Mouse (Mus musculus): ENCODE results near the gene Gm20509. TPM values are rescaled to one million over a fixed set of nuclear protein-coding genes. Genes with fewer than 3 reads are reported as not detected.
A peak's percentile ranks its signal among the peaks of the same experiment; 100 is the strongest.

The Gm20509 gene
- polyA plus RNA-seq, 1 experiment: not detected

- Histone ChIP-seq H3K4me3 (ENCODE audit: low read depth, low read length) (no peak overlapping the region), H3K27ac (ENCODE audit: insufficient read depth, low read length) (no peak overlapping the region), H3K9ac (ENCODE audit: low read depth, poor library complexity, severe bottlenecking) (no peak overlapping the region), H3K36me3 (ENCODE audit: control insufficient read depth, insufficient read depth, low read length, poor library complexity, severe bottlenecking) (no peaks in the 10 kb centered on the region), H3K27me3 (ENCODE audit: control insufficient read depth, insufficient read depth, low read length, poor library complexity, severe bottlenecking) (no peaks in the 10 kb centered on the region), H3K4me1 (ENCODE audit: control insufficient read depth, insufficient read depth, low read length) (peaks cover 4% of the 10 kb centered on the region), H3K9me3 (replicated peaks; ENCODE audit: control insufficient read depth, insufficient read depth, low read length, poor library complexity, severe bottlenecking) (no peaks in the 10 kb centered on the region)
- TF ChIP-seq POLR2A (IDR thresholded peaks at IDR 0.05; ENCODE audit: insufficient read depth, low read length): no peak
- TF ChIP-seq CTCF (IDR thresholded peaks at IDR 0.05; ENCODE audit: low read depth, low read length): no peak
- no peak for TF ChIP-seq EP300 (IDR thresholded peaks at IDR 0.05; ENCODE audit: insufficient read depth, low read depth, low read length)
Measured at GRCm38 (mm10) chr9:73082291-73083000, 19.8 kb upstream of the Gm20509 start.

DNA sequence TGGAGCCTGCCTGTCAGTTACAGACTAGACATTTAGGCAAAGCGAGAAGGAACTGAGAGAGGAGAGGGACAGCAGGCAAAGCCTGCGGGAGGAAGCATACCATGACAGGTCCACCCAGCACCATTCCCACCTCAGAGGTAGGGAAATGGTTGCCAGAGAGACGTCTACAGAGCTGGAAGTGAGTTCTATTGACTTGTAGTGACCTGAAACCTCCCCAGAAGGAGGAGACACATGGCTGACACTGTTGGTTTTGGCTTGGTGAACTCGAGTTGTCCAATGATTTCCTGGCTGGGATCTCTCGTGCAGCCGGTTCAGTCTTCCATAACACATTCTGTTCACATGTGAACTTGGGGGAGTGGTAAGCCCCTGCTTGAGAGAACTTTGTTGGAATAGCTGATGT is 18.3 kb upstream of the Gm20509 start:
- no peak overlapping the region for H3K4me3 ChIP-seq (ENCODE audit: low read depth, low read length)
- H3K9ac ChIP-seq (ENCODE audit: low read depth, poor library complexity, severe bottlenecking): no peak overlapping the region
- no peaks in the 10 kb centered on the region for H3K9me3 ChIP-seq (replicated peaks; ENCODE audit: control insufficient read depth, insufficient read depth, low read length, poor library complexity, severe bottlenecking)
- no peaks in the 10 kb centered on the region for H3K36me3 ChIP-seq (ENCODE audit: control insufficient read depth, insufficient read depth, low read length, poor library complexity, severe bottlenecking)
- no peak overlapping the region for H3K27ac ChIP-seq (ENCODE audit: insufficient read depth, low read length)
- TF ChIP-seq EP300 (IDR thresholded peaks at IDR 0.05; ENCODE audit: insufficient read depth, low read depth, low read length): no peak
- no peak for TF ChIP-seq CTCF (IDR thresholded peaks at IDR 0.05; ENCODE audit: low read depth, low read length)
- no peak for TF ChIP-seq POLR2A (IDR thresholded peaks at IDR 0.05; ENCODE audit: insufficient read depth, low read length)
- no peaks in the 10 kb centered on the region for H3K27me3 ChIP-seq (ENCODE audit: control insufficient read depth, insufficient read depth, low read length, poor library complexity, severe bottlenecking)
- peaks cover 4% of the 10 kb centered on the region for H3K4me1 ChIP-seq (ENCODE audit: control insufficient read depth, insufficient read depth, low read length)

DNA sequence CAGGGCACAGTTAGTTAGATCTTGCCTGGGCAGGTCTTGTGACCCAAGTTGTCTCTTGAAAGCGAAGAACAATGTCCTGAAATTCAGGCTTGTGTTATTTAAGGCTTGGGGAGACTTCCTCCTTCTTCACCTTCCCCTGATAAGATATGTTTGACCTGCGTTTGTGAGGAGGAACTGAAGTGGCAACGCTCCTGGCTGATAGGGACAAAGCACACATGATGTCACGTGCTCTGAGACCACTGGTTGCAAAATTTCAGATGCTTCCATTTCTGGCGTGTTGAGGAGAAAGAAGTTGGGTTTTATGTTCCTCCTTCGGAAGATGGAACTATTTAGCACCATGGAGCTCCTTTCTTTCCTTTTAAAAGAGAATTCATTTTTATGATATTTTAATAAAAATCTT is 16.4 kb upstream of the Gm20509 start:
- Histone ChIP-seq H3K27me3 (ENCODE audit: control insufficient read depth, insufficient read depth, low read length, poor library complexity, severe bottlenecking) (no peaks in the 10 kb centered on the region), H3K27ac (ENCODE audit: insufficient read depth, low read length) (no peak overlapping the region), H3K9me3 (replicated peaks; ENCODE audit: control insufficient read depth, insufficient read depth, low read length, poor library complexity, severe bottlenecking) (no peaks in the 10 kb centered on the region), H3K4me3 (ENCODE audit: low read depth, low read length) (no peak overlapping the region), H3K36me3 (ENCODE audit: control insufficient read depth, insufficient read depth, low read length, poor library complexity, severe bottlenecking) (no peaks in the 10 kb centered on the region), H3K9ac (ENCODE audit: low read depth, poor library complexity, severe bottlenecking) (no peak overlapping the region), H3K4me1 (ENCODE audit: control insufficient read depth, insufficient read depth, low read length) (peaks cover 4% of the 10 kb centered on the region)
- TF ChIP-seq POLR2A (IDR thresholded peaks at IDR 0.05; ENCODE audit: insufficient read depth, low read length) (no peak), EP300 (IDR thresholded peaks at IDR 0.05; ENCODE audit: insufficient read depth, low read depth, low read length) (no peak), CTCF (IDR thresholded peaks at IDR 0.05; ENCODE audit: low read depth, low read length) (no peak)

GRCm38 (mm10) chr9:73087121-73087520 is 15.1 kb upstream of the Gm20509 start:
- Histone ChIP-seq H3K27me3 (ENCODE audit: control insufficient read depth, insufficient read depth, low read length, poor library complexity, severe bottlenecking) (no peaks in the 10 kb centered on the region), H3K36me3 (ENCODE audit: control insufficient read depth, insufficient read depth, low read length, poor library complexity, severe bottlenecking) (no peaks in the 10 kb centered on the region), H3K9ac (ENCODE audit: low read depth, poor library complexity, severe bottlenecking) (no peak overlapping the region), H3K9me3 (replicated peaks; ENCODE audit: control insufficient read depth, insufficient read depth, low read length, poor library complexity, severe bottlenecking) (no peaks in the 10 kb centered on the region), H3K4me3 (ENCODE audit: low read depth, low read length) (no peak overlapping the region), H3K4me1 (ENCODE audit: control insufficient read depth, insufficient read depth, low read length) (peaks cover 4% of the 10 kb centered on the region), H3K27ac (ENCODE audit: insufficient read depth, low read length) (no peak overlapping the region)
- TF ChIP-seq EP300 (IDR thresholded peaks at IDR 0.05; ENCODE audit: insufficient read depth, low read depth, low read length) (no peak), POLR2A (IDR thresholded peaks at IDR 0.05; ENCODE audit: insufficient read depth, low read length) (no peak), CTCF (IDR thresholded peaks at IDR 0.05; ENCODE audit: low read depth, low read length) (no peak)

DNA sequence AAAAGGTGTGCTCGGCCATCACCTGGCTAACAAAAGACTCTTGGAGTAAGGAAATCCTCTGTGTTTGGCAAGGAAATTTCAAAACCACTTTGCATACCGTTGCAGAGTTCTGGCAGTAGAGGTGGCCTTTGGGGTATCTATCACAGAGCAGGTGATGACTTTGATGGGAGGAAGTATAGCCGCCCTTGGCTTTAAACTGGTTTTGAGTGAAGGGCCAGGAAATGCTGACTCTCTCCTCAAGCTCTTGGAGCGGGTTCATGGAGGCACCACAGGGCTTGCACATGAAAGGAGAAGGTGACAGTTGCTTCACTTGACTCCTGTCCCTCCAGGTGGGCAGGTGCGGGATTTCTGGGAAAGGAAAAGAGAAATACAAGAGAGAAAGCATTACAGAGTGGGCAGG is 14.7 kb upstream of the Gm20509 start:
- H3K9me3 ChIP-seq (replicated peaks; ENCODE audit: control insufficient read depth, insufficient read depth, low read length, poor library complexity, severe bottlenecking): no peaks in the 10 kb centered on the region
- TF ChIP-seq POLR2A (IDR thresholded peaks at IDR 0.05; ENCODE audit: insufficient read depth, low read length) (no peak), CTCF (IDR thresholded peaks at IDR 0.05; ENCODE audit: low read depth, low read length) (no peak), EP300 (IDR thresholded peaks at IDR 0.05; ENCODE audit: insufficient read depth, low read depth, low read length) (no peak)
- peaks cover 2% of the 10 kb centered on the region for H3K4me1 ChIP-seq (ENCODE audit: control insufficient read depth, insufficient read depth, low read length)
- no peak overlapping the region for H3K4me3 ChIP-seq (ENCODE audit: low read depth, low read length)
- H3K9ac ChIP-seq (ENCODE audit: low read depth, poor library complexity, severe bottlenecking): no peak overlapping the region
- no peak overlapping the region for H3K27ac ChIP-seq (ENCODE audit: insufficient read depth, low read length)
- H3K36me3 ChIP-seq (ENCODE audit: control insufficient read depth, insufficient read depth, low read length, poor library complexity, severe bottlenecking): no peaks in the 10 kb centered on the region
- no peaks in the 10 kb centered on the region for H3K27me3 ChIP-seq (ENCODE audit: control insufficient read depth, insufficient read depth, low read length, poor library complexity, severe bottlenecking)

GRCm38 (mm10) chr9:73089222-73089920 is 12.9 kb upstream of the Gm20509 start:
- Histone ChIP-seq H3K9ac (ENCODE audit: low read depth, poor library complexity, severe bottlenecking) (no peak overlapping the region), H3K27ac (ENCODE audit: insufficient read depth, low read length) (no peak overlapping the region)

More at GRCm38 (mm10) chr9:73089222-73089920, 12.9 kb upstream of the Gm20509 start:
- no peak for TF ChIP-seq POLR2A (IDR thresholded peaks at IDR 0.05; ENCODE audit: insufficient read depth, low read length)
- 0 out of 2 replicates have a peak, but pooled peaks have one; percentile 54 for TF ChIP-seq EP300 (IDR thresholded peaks at IDR 0.05; ENCODE audit: insufficient read depth, low read depth, low read length)
- TF ChIP-seq CTCF (IDR thresholded peaks at IDR 0.05; ENCODE audit: low read depth, low read length): no peak
- Histone ChIP-seq H3K4me3 (ENCODE audit: low read depth, low read length) (no peak overlapping the region), H3K27me3 (ENCODE audit: control insufficient read depth, insufficient read depth, low read length, poor library complexity, severe bottlenecking) (no peaks in the 10 kb centered on the region), H3K4me1 (ENCODE audit: control insufficient read depth, insufficient read depth, low read length) (peaks cover 2% of the 10 kb centered on the region), H3K9me3 (replicated peaks; ENCODE audit: control insufficient read depth, insufficient read depth, low read length, poor library complexity, severe bottlenecking) (no peaks in the 10 kb centered on the region), H3K36me3 (ENCODE audit: control insufficient read depth, insufficient read depth, low read length, poor library complexity, severe bottlenecking) (no peaks in the 10 kb centered on the region)

All from ES-Bruce4 (cell line).